Mouse (Mus musculus): ENCODE measurements at regions not wholly inside any gene's neighbourhood (a gene's known extent, or its start where the extent isn't known, plus 50 kb on each side); places are given as distances from the start of the nearest gene placed in this dataset.

DNA sequence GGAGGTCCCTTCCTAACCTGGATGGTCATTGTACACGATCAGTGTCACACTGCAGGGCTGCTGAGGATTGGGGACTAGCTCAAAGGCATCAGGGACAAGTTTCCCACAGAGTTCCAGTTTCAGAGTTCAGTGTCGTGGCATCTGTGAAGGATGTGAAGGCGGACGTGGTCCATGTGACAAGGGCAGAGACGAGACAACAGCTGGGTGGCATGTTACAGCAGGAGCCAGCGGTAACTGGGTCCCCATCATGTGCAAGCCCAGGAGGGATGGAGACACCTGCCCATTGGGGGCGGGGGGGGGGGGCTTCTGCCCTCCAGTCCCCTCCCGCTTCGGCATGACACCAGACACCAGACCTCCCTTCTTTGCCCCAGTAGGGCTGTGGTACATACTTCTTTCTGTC is 241.6 kb downstream of the Opa1 start:
- H3K36me3 ChIP-seq (ENCODE audit: insufficient read depth, low read length) = no peaks in the 10 kb centered on the region
- no peak for DNase-seq (ENCODE audit: low spot score)
- H3K4me1 ChIP-seq (replicated peaks; ENCODE audit: insufficient read depth, low read length) = peaks cover under 1% of the 10 kb centered on the region; the same call in 1 of the 2 replicates
- ATAC-seq (replicated peaks; ENCODE audit: low FRiP score, low read depth) = no peak
- 60% methylated on average over 8 of the region's 9 CpGs for WGBS
- H3K9ac ChIP-seq (ENCODE audit: low read depth, low read length) = no peak overlapping the region
- no peak overlapping the region for H3K4me3 ChIP-seq (replicated peaks; ENCODE audit: low read depth, low read length)
- H3K4me2 ChIP-seq (ENCODE audit: low read length) = no peak overlapping the region
- H3K27ac ChIP-seq = no peak overlapping the region
- no peaks in the 10 kb centered on the region for H3K27me3 ChIP-seq (ENCODE audit: insufficient read depth, low read length)
- no peak for TF ChIP-seq CTCF (IDR thresholded peaks at IDR 0.05; ENCODE audit: low read depth)
- H3K9me3 ChIP-seq (replicated peaks; ENCODE audit: low read length) = no peaks in the 10 kb centered on the region

DNA sequence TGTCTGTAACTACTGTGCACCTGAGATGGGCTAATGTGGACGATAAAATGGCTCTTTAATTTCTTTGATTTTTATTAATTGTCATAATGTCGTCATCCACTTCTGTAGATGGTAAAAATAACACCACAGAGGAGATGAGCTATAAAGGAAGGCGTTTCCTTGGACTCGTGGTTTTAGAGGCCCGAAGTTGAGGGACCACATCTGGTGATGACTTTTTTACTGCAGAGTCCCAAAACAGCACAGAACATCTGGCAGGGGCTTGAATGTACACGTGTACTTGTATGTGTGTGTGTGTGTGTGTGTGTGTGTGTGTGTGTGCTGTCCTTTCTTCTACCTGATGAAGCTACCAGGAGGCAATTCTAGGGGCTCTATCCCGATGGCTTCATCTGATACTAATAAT is 242.1 kb upstream of the Hes1 start:
- Histone ChIP-seq H3K27ac (no peak overlapping the region), H3K27me3 (ENCODE audit: insufficient read depth, low read length) (no peaks in the 10 kb centered on the region), H3K4me1 (replicated peaks; ENCODE audit: insufficient read depth, low read length) (no peaks in the 10 kb centered on the region; the same call in 1 of the 2 replicates), H3K9me3 (replicated peaks; ENCODE audit: low read length) (no peaks in the 10 kb centered on the region), H3K4me2 (ENCODE audit: low read length) (no peak overlapping the region), H3K36me3 (ENCODE audit: insufficient read depth, low read length) (no peaks in the 10 kb centered on the region), H3K9ac (ENCODE audit: low read depth, low read length) (no peak overlapping the region), H3K4me3 (replicated peaks; ENCODE audit: low read depth, low read length) (no peak overlapping the region)
- no peak for ATAC-seq (replicated peaks; ENCODE audit: low FRiP score, low read depth)
- DNase-seq (ENCODE audit: low spot score) = peak; percentile 70
- 39% methylated on average over 7 of the region's 7 CpGs for WGBS
- TF ChIP-seq CTCF (IDR thresholded peaks at IDR 0.05; ENCODE audit: low read depth) = no peak

DNA sequence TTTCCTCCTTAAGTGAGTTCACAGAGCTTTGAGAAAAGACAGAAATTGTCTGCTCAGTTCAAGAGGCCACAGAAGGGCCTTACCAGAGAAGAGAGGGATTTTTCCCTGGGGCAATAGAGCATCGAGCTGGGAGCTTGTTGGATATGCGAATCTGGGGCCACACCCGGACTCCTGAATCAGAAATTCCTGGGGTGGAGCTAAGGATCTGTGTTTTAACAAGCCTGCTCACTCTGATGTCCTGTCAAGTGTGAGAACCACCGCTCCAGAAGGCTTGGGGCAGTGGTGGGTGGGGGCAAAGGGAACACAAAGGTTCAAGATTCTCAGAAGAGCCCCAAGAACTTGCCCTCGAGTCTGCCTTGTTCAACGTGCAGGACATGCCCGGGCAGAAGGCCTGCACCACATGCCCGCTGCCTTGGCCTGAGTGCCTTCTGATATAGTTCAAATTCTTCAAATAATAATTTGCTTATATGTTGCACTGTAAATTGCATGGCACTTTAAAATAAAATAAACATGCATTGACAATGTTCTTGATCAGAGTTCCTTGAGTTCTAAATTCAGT is 241.3 kb upstream of the Hes1 start:
- H3K27me3 ChIP-seq (ENCODE audit: insufficient read depth, low read length) = no peaks in the 10 kb centered on the region
- no peaks in the 10 kb centered on the region; the same call in 1 of the 2 replicates for H3K4me1 ChIP-seq (replicated peaks; ENCODE audit: insufficient read depth, low read length)
- ATAC-seq (replicated peaks; ENCODE audit: low FRiP score, low read depth) (no peak), DNase-seq (ENCODE audit: low spot score) (no peak)
- no peak overlapping the region for H3K4me2 ChIP-seq (ENCODE audit: low read length)
- no peak overlapping the region for H3K4me3 ChIP-seq (replicated peaks; ENCODE audit: low read depth, low read length)
- H3K27ac ChIP-seq = no peak overlapping the region
- TF ChIP-seq CTCF (IDR thresholded peaks at IDR 0.05; ENCODE audit: low read depth) = no peak
- H3K9me3 ChIP-seq (replicated peaks; ENCODE audit: low read length) = no peaks in the 10 kb centered on the region
- no peak overlapping the region for H3K9ac ChIP-seq (ENCODE audit: low read depth, low read length)
- WGBS = 68% methylated on average over 8 of the region's 8 CpGs
- H3K36me3 ChIP-seq (ENCODE audit: insufficient read depth, low read length) = no peaks in the 10 kb centered on the region

DNA sequence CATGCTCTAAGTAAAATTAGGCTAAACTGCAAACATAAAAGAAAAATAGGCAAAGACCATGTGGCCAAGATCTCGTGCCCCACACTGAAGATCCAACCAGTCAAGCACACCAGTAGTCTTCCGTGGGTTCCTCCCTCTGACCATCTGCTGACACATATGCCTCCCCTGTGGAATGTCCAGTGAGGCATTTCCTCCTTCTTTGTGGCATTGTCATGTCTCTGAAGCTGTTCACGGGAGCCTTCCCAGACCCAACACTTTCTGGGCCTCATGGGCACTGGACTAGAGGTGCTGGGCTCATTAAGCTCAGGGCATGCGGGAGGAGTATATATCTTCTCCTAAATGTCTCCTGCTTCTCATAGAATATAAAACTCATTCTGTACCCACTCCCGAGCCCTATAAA is 237.3 kb upstream of the Hes1 start:
- Histone ChIP-seq H3K27me3 (ENCODE audit: insufficient read depth, low read length) (no peaks in the 10 kb centered on the region; the same call in 1 of the 2 replicates), H3K27ac (no peak overlapping the region), H3K4me3 (replicated peaks; ENCODE audit: low read depth, low read length) (no peak overlapping the region), H3K4me2 (ENCODE audit: low read length) (no peak overlapping the region), H3K9me3 (replicated peaks; ENCODE audit: low read length) (no peaks in the 10 kb centered on the region), H3K4me1 (replicated peaks; ENCODE audit: insufficient read depth, low read length) (no peaks in the 10 kb centered on the region), H3K36me3 (ENCODE audit: insufficient read depth, low read length) (no peaks in the 10 kb centered on the region), H3K9ac (ENCODE audit: low read depth, low read length) (no peak overlapping the region)
- WGBS = 42% methylated on average over 5 of the region's 5 CpGs
- DNase-seq (ENCODE audit: low spot score) (peak; percentile 81), ATAC-seq (replicated peaks; ENCODE audit: low FRiP score, low read depth) (peak; percentile 72; the same call in 1 of the 2 replicates)
- no peak for TF ChIP-seq CTCF (IDR thresholded peaks at IDR 0.05; ENCODE audit: low read depth)

DNA sequence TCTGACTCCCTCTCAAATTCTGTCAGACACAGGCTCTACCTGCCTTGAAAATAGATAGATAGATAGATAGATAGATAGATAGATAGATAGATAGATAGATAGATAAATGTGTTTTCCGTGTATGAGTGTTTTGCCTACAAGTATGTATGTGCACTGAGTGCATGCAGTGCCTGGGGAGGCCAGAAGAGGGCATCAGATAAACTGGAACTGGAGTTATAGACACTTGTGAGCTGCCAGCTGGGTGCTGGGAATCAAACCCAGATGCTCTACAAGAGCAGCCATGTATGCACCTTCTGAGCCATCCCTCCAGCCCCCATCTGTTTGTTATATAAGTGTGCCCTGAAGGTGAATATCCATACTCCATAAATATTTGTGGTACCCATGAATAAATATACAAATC is 236.4 kb upstream of the Hes1 start:
- no peak overlapping the region for H3K4me3 ChIP-seq (replicated peaks; ENCODE audit: low read depth, low read length)
- DNase-seq (ENCODE audit: low spot score) (no peak), ATAC-seq (replicated peaks; ENCODE audit: low FRiP score, low read depth) (no peak)
- TF ChIP-seq CTCF (IDR thresholded peaks at IDR 0.05; ENCODE audit: low read depth) = peak; percentile 34; the same call in 1 of the 2 replicates
- 91% methylated on average over 1 of the region's 1 CpGs for WGBS
- no peak overlapping the region for H3K4me2 ChIP-seq (ENCODE audit: low read length)
- H3K4me1 ChIP-seq (replicated peaks; ENCODE audit: insufficient read depth, low read length) = no peaks in the 10 kb centered on the region
- no peak overlapping the region for H3K27ac ChIP-seq
- no peak overlapping the region for H3K9ac ChIP-seq (ENCODE audit: low read depth, low read length)
- H3K9me3 ChIP-seq (replicated peaks; ENCODE audit: low read length) = no peaks in the 10 kb centered on the region
- H3K27me3 ChIP-seq (ENCODE audit: insufficient read depth, low read length) = no peaks in the 10 kb centered on the region; the same call in 1 of the 2 replicates
- no peaks in the 10 kb centered on the region for H3K36me3 ChIP-seq (ENCODE audit: insufficient read depth, low read length)

DNA sequence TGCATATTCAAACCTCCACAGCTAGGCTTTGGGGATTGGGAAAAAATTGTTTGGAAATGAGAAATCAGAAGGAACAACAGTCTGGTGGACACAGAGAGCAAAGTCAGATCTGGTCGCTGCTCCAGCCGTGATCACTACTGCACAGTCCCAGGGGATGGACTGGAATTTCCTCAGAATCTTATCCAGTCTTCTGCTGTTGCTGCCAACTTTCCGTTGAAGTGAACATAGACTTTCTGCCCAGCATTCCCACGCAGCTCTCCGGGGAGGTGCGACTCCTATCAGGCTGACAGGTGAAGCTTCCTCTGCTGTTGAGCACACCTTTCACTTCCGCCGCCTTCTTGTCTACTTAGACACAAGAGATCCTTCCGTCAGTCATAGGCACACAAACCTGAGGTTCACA is 234.7 kb upstream of the Hes1 start:
- H3K4me1 ChIP-seq (replicated peaks; ENCODE audit: insufficient read depth, low read length) = no peaks in the 10 kb centered on the region
- no peaks in the 10 kb centered on the region for H3K9me3 ChIP-seq (replicated peaks; ENCODE audit: low read length)
- TF ChIP-seq CTCF (IDR thresholded peaks at IDR 0.05; ENCODE audit: low read depth) = no peak
- H3K27me3 ChIP-seq (ENCODE audit: insufficient read depth, low read length) = no peaks in the 10 kb centered on the region; the same call in 1 of the 2 replicates
- DNase-seq (ENCODE audit: low spot score) (peak; percentile 48), ATAC-seq (replicated peaks; ENCODE audit: low FRiP score, low read depth) (no peak)
- no peak overlapping the region for H3K27ac ChIP-seq
- H3K4me3 ChIP-seq (replicated peaks; ENCODE audit: low read depth, low read length) = no peak overlapping the region
- no peak overlapping the region for H3K4me2 ChIP-seq (ENCODE audit: low read length)
- WGBS = 74% methylated on average over 9 of the region's 9 CpGs
- H3K9ac ChIP-seq (ENCODE audit: low read depth, low read length) = no peak overlapping the region
- no peaks in the 10 kb centered on the region for H3K36me3 ChIP-seq (ENCODE audit: insufficient read depth, low read length)

DNA sequence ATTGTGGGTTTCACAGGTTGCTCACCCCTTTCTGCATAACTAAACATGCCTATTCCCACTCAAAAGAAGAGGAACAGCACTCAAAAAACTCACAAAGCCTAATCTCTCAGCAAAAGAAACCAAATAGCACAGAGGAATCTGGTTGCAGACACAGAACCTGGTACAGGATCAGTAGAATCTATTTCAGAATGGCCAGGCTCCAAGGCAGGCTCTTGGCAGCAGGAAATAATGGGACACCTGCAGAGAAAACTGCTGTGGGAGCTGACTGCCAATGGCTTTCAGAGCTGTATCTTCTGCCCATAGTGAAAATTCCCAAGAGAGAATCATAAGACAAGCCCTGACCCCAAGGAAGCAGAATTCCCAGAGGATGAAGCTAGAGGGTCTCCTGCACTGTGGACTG is 234.1 kb upstream of the Hes1 start:
- Histone ChIP-seq H3K27ac (no peak overlapping the region), H3K27me3 (ENCODE audit: insufficient read depth, low read length) (no peaks in the 10 kb centered on the region; the same call in 1 of the 2 replicates), H3K4me1 (replicated peaks; ENCODE audit: insufficient read depth, low read length) (no peaks in the 10 kb centered on the region), H3K9ac (ENCODE audit: low read depth, low read length) (no peak overlapping the region), H3K9me3 (replicated peaks; ENCODE audit: low read length) (no peaks in the 10 kb centered on the region), H3K36me3 (ENCODE audit: insufficient read depth, low read length) (no peaks in the 10 kb centered on the region), H3K4me3 (replicated peaks; ENCODE audit: low read depth, low read length) (no peak overlapping the region), H3K4me2 (ENCODE audit: low read length) (no peak overlapping the region)
- DNase-seq (ENCODE audit: low spot score) (no peak), ATAC-seq (replicated peaks; ENCODE audit: low FRiP score, low read depth) (no peak)
- TF ChIP-seq CTCF (IDR thresholded peaks at IDR 0.05; ENCODE audit: low read depth) = no peak

Measured in kidney, postnatal 0 days (tissue).